Mouse (Mus musculus): ENCODE data around the gene Foxred2.

Gene Foxred2

DNA sequence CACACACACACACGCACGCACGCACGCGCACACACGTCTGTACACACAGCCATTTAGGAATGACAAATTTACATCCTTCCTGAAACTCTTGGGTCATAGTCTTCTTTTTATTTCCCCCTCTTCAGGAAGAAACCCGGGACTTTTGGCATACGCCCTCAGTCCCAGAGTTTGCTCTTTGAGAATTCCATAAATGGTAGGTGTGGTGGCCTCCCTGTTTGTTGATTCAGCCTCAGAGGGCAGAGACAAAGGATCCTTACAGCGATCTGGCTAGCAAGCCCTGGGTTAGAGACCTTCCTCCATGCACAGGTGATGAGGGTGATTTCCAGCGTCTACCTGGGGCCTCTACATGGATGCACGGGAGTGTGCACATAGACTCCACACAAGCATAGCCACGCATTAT lies 37.1 kb downstream of the Foxred2 start:
- peak in 1 of 2 experiments; percentile 61 for DNase-seq (ENCODE audit: inconsistent age in 2 of 2, low spot score in 1 of 2)

- peak in 1 of 2 experiments; percentile 93 for DNase-seq (ENCODE audit: inconsistent age in 2 of 2, low spot score in 1 of 2)
Measured at GRCm38 (mm10) chr15:77916851-77917544, 39.5 kb downstream of the Foxred2 start.

GRCm38 (mm10) chr15:77915287-77915686 lies 41.2 kb downstream of the Foxred2 start:
- no peak for DNase-seq (ENCODE audit: inconsistent age in 2 of 2, low spot score in 1 of 2)

DNA sequence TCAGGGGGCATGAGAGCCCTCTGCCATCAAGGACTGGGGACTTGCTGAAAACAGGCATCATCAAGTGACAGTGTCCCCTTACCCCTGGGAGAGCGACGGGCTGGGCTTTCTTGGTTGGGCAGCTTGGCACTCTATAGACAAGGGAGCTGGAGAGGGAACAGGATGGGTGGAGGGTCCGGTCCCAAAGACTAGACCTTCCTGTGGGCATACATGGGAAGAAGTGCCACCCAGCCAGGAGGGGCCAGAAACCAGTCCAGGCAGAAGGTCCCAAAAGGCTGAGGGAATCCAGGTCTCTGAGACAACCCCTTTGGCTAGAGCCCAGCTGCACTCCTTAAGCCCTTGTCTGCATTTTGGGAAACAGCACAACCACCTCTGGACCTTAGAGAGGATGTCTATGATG lies 42.0 kb downstream of the Foxred2 start:
- DNase-seq (ENCODE audit: inconsistent age in 2 of 2, low spot score in 1 of 2) = no peak

- peak in 1 of 2 experiments; percentile 72 for DNase-seq (ENCODE audit: inconsistent age in 2 of 2, low spot score in 1 of 2)
Measured at GRCm38 (mm10) chr15:77913054-77913453, 43.5 kb downstream of the Foxred2 start.

- DNase-seq (ENCODE audit: inconsistent age in 2 of 2, low spot score in 1 of 2) = peak in 1 of 2 experiments; percentile 78
Measured at GRCm38 (mm10) chr15:77912585-77912984, 43.9 kb downstream of the Foxred2 start.

- peak in 1 of 2 experiments; percentile 58 for DNase-seq (ENCODE audit: inconsistent age in 2 of 2, low spot score in 1 of 2)
Measured at GRCm38 (mm10) chr15:77912048-77912447, 44.5 kb downstream of the Foxred2 start.

GRCm38 (mm10) chr15:77911065-77911464 lies 45.5 kb downstream of the Foxred2 start:
- peak in 1 of 2 experiments; percentile 74 for DNase-seq (ENCODE audit: inconsistent age in 2 of 2, low spot score in 1 of 2)

- no peak for DNase-seq (ENCODE audit: inconsistent age in 2 of 2, low spot score in 1 of 2)
Measured at GRCm38 (mm10) chr15:77907646-77908518, 48.6 kb downstream of the Foxred2 start.

DNA sequence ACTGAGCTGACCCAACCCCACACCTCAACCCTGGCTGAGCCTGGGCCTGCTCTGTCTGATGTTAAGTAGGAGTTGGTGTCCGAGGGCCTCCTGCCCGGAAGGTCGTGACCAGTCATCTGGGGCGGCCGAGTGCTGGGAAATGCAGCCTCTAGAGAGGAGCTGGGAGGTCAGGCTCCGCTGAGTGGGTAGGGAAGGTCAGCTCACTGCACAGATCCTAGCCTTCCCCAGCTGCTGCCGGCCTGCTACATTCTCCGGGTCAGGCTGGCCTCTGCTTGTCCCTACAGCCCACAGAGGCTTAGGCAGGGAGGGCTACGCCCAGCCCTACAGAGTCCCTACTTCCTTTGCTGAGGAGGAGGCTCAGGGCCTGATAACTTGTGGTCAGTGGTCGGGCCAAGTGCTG lies 50.0 kb downstream of the Foxred2 start:
- no peak for DNase-seq (ENCODE audit: inconsistent age in 2 of 2, low spot score in 1 of 2)

GRCm38 (mm10) chr15:77906081-77906480 lies 50.4 kb downstream of the Foxred2 start:
- DNase-seq (ENCODE audit: inconsistent age in 2 of 2, low spot score in 1 of 2) = no peak

DNA sequence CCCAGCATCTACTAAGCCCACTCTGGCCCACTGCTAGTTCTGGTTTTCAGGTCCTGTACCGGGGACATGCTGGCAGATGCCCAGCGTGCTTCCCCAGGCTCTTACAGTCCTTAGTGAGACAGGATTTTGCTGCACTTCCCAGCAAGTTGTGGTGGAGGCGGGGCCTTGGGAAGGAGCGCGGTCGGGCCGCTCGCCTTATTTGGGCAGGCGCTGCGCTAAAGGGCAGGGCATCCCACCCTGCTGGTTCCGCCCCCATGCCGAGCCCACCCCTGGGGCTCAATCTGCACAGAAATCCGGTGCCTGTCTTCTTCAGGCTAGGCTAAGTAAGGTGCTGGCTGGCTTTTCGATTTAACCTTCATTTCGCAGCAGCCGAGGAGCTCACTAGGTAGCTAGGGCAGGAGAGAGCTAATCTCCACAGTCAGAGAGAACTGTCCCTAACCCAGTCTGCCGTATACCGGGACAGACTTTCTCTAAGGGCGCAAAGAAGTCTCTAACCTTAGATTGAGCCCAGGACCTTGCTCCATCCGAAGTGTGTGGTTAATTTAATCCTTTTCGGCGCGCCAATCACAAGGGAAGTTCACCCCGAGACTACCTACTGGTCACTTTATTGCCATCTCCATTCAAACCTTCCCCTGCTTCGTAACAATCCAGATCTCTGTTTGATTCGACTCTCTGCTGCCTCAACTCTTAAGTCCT lies 51.1 kb downstream of the Foxred2 start:
- DNase-seq (ENCODE audit: inconsistent age in 2 of 2, low spot score in 1 of 2) = peak in 1 of 2 experiments; percentile 86

DNA sequence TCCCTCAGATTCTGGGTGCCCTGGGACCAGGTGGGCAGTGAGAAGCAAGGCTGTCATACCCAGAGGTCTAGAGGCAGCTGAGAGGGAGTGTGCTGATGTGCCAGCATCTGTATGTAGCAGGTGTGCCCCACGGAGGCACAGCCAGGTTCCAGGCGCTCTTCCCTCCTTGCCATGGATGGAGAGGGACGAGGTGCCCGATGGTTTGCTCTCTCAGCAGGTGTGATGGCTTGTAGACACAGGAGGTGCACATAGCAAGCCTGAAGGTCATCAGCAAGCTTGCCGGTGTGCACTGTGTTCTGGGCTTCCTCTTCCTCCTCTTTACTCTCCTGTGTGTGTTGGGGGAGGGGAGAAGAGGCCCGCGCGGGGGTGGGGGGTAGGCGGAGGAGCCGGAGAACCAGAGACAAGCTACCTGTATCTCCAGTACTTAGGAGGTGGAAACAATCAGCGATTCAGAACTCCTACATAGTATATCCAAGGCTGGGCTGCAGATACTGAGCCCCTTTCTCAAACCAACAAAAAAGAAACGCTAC lies 52.1 kb downstream of the Foxred2 start:
- DNase-seq (ENCODE audit: inconsistent age in 2 of 2, low spot score in 1 of 2) = no peak

DNA sequence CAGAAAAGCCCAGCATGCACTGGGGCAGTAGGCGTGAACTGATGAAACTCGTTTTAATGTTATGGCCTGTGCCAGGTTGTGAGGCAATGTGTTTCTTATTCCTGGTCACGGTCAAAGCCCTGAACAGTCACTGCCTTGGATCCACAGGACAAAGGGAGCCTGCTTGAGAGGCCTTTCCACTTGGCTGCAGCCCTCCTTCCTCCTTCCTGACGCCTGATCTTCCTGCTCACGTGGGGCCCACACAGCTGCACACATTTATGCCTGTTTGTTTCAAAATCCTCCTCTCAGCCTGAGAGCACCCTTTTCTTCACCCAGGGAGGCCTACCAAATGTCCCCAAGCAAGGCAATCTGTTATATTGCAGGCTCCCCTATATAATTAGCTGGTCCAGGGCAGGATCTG lies 53.3 kb downstream of the Foxred2 start:
- no peak for DNase-seq (ENCODE audit: inconsistent age in 2 of 2, low spot score in 1 of 2)

DNA sequence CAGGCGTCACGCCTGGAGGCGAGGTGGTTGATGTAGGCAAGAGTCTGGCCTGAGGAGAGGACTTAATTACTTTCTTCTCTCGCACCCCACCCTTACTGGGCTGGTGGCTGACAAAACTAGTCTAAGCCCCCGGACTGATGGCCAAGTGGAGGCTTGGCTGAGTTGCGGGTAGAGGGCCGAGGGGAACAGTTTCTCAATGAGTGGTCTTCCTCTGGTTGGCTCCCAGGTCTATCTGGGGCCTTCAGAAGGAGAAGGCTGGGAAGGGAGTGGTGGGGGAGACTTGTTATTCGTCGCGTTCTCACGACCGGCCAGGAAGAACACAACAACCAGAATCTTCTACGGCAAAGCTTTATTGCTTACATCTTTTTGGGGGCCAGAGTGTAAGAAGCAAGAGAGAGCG lies 61.6 kb downstream of the Foxred2 start:
- no peak for DNase-seq (ENCODE audit: inconsistent age in 2 of 2, low spot score in 1 of 2)

DNA sequence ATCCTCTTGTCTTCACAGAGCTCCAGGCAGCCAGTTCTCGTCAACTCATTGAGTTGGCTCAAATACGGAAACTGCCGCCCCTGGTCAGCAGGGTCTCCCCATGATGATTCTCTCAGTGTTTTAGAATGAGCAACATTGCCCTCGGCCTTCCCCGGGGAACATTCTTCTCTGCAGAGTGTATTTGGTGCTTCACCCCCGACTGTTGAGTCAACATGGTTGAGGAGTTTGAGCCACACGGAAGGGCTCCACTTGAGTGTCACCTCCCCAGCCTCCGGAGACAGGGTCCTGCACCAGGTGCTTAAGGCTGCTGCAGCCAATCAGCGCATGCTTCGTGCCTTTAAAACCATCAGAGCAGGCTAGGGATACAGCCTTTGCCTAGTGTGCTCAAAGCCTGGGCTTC lies 63.2 kb downstream of the Foxred2 start:
- no peak for DNase-seq (ENCODE audit: inconsistent age in 2 of 2, low spot score in 1 of 2)

DNA sequence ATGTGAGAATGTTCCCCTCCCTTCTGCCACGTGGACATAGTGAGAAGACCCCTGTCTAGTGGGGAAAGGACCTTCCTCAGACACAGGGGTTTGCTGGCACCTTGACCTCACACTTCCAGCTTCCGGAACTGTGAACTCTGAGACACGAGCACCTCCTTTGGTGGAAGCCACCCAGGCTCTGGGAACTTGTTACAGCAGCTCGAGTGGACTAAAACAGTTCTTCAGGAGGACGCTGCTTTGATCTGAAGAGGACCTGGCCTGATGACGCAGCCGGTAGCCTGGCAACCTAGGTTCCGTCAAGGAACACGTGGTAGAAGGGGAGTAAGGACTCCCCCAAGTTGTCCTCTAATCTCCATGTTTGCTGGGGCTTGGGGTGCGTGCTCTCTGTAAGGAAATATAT lies 64.1 kb downstream of the Foxred2 start:
- DNase-seq (ENCODE audit: inconsistent age in 2 of 2, low spot score in 1 of 2) = no peak

GRCm38 (mm10) chr15:77891766-77892165 lies 64.8 kb downstream of the Foxred2 start:
- no peak for DNase-seq (ENCODE audit: inconsistent age in 2 of 2, low spot score in 1 of 2)

Data from adrenal gland, adult (tissue).